Comparison of ENCODE assay signal across 19 mouse cellular contexts in genomic region chr17:46963186-46963585, GRCm38 (mm10). TPM values are rescaled to one million over a fixed set of nuclear protein-coding genes. Genes with fewer than 3 reads are reported as not detected.
DNase-seq lines count a peak whose midpoint lies in the region; ATAC-seq lines count a peak whose summit lies in the region.
"Had no signal": no experiment of that assay in that cellular context is flagged by ENCODE, and none has a peak within 500 bp of the region (broad histone marks: within the 10 kb centered on the region; RNA-seq: fewer than 3 reads in every experiment).

No protein-coding gene starts in this region.

- no peak; the same call in 1 of the 2 replicates for ATAC-seq in frontal cortex, adult (ENCODE audit: low TSS enrichment)
- ATAC-seq: forebrain, embryonic 13.5 days; hindbrain, postnatal 0 days; intestine, embryonic 16.5 days; liver, postnatal 0 days had no signal

- DNase-seq in frontal cortex, postnatal 36 days (ENCODE audit: low spot score in 2 of 2): peak; percentile 8 to 23
- peak; percentile 43 for DNase-seq in NIH3T3 (ENCODE audit: low read depth)
- peak; percentile 75 for DNase-seq in adipocyte (ENCODE audit: low spot score)
- DNase-seq in cerebellum, postnatal 14 days: peak; percentile 41 to 46
- no peak for DNase-seq in kidney, adult 11 months
- DNase-seq in gastrocnemius, adult 8-10 months (ENCODE audit: low spot score in 2 of 2): no peak
- DNase-seq: gastrocnemius, postnatal 14 days; heart, adult 18-20 months; heart, postnatal 14 days; kidney, postnatal 4 days; liver, postnatal 0 days; lung, postnatal 14 days; thymus, adult 18-20 months; thymus, postnatal 4 days had no signal

RNA-seq across cellular contexts. Expression of gene Ubr2, which starts 47.2 kb away (rescaled TPM):
- 10 to 100 TPM; 57.5 to 65.9 (median 63.7) TPM for total RNA-seq in gastrocnemius, adult 8-10 months (2022)

RNA-seq across cellular contexts. Expression of gene Prph2, which starts 52.9 kb away (rescaled TPM):
- total RNA-seq in gastrocnemius, adult 8-10 months (2022): not detected
- total RNA-seq: gastrocnemius, postnatal 14 days; heart, adult 18-20 months; heart, postnatal 14 days; hindbrain, postnatal 0 days; megakaryocyte progenitor cell, adult 5-6 weeks had no signal

Comparison
In these comparisons a context has a peak if more than half of its experiments do, and no peak if none do; other contexts are left out.
1. DNase-seq: peak in frontal cortex, postnatal 36 days (2 of 2), NIH3T3 (single experiment), adipocyte (single experiment) and cerebellum, postnatal 14 days (2 of 2); none in kidney, adult 11 months (single experiment) and gastrocnemius, adult 8-10 months (0 of 2).